Comparison of ENCODE assay signal across 23 mouse cellular contexts in genomic region chr11:76020916-76021315, GRCm38 (mm10). TPM values are rescaled to one million over a fixed set of nuclear protein-coding genes. Genes with fewer than 3 reads are reported as not detected.
"Had no signal": no experiment of that assay in that cellular context is flagged by ENCODE, and none has a peak within 500 bp of the region (broad histone marks: within the 10 kb centered on the region; RNA-seq: fewer than 3 reads in every experiment).

No protein-coding gene starts in this region.

- DNase-seq: kidney, adult 2 months; kidney, postnatal 25 days; layer of hippocampus, adult 9-11 months; lung, adult 18-20 months; lung, postnatal 10 days; lung, postnatal 4 days; right cerebral cortex, adult 18-20 months; right cerebral cortex, postnatal 14 days; right cerebral cortex, postnatal 4 days; thymus, adult 2 months; thymus, postnatal 14 days; thymus, postnatal 4 days had no signal

- H3K27me3 ChIP-seq: lung, embryonic 15.5 days; midbrain, embryonic 15.5 days; neural tube, embryonic 12.5 days had no signal

- H3K4me3 ChIP-seq: layer of hippocampus, adult 2 months; lung, embryonic 15.5 days; midbrain, embryonic 15.5 days; neural tube, embryonic 12.5 days; neural tube, embryonic 15.5 days had no signal

- H3K27ac ChIP-seq: kidney, postnatal 0 days; layer of hippocampus, adult 2 months; liver, embryonic 14.5 days; lung, embryonic 15.5 days; midbrain, embryonic 15.5 days; neural tube, embryonic 12.5 days; neural tube, embryonic 15.5 days; stomach, postnatal 0 days had no signal

- ATAC-seq: intestine, postnatal 0 days; midbrain, embryonic 15.5 days had no signal

- H3K4me1 ChIP-seq: midbrain, embryonic 15.5 days had no signal

- H3K36me3 ChIP-seq: midbrain, embryonic 15.5 days; neural tube, embryonic 12.5 days; neural tube, embryonic 15.5 days had no signal

- H3K9ac ChIP-seq: liver, embryonic 14.5 days; lung, embryonic 15.5 days; midbrain, embryonic 15.5 days; neural tube, embryonic 12.5 days; neural tube, embryonic 15.5 days had no signal

- H3K4me2 ChIP-seq: liver, embryonic 11.5 days; lung, embryonic 15.5 days; midbrain, embryonic 11.5 days; midbrain, embryonic 15.5 days; neural tube, embryonic 12.5 days; neural tube, embryonic 15.5 days had no signal

- H3K9me3 ChIP-seq: lung, embryonic 15.5 days; midbrain, embryonic 15.5 days; neural tube, embryonic 12.5 days; neural tube, embryonic 15.5 days had no signal

RNA-seq across cellular contexts. Expression of gene 1700016K19Rik, which starts 21.2 kb away (rescaled TPM):
- polyA plus RNA-seq: intestine, postnatal 0 days; liver, embryonic 11.5 days; liver, embryonic 14.5 days; midbrain, embryonic 11.5 days had no signal
